Mouse (Mus musculus): ENCODE data around the gene Epb41l4b. TPM values are rescaled to one million over a fixed set of nuclear protein-coding genes. Genes with fewer than 3 reads are reported as not detected.

The Epb41l4b gene
- polyA plus RNA-seq, 1 experiment from 2014 or later, result 8.4 TPM

DNA sequence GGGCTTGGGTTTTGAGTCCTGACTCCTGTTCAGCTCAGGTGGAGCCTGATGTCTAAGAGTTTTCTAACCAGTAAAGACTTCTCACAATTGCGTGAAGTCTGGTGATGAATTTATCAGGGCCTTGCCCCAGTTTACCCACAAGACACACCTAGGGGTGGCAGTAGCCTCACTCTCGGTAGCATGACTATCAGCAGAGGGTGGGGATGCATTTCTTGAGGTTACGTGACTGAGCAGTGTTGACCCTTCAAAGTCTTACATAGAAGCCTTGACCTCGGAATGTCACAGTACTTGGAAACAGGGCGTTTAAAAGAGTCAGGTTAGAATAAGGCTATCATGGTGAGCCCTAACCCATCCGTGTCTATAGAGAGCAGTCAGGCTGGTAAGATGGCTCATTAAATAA lies 23.3 kb downstream of the Epb41l4b start:
- no peak for TF ChIP-seq EP300 (IDR thresholded peaks at IDR 0.05; ENCODE audit: low read depth)
- H3K9me3 ChIP-seq (ENCODE audit: low read length), result no peaks in the 10 kb centered on the region
- DNase-seq (no peak), ATAC-seq (no peak)
- H3K36me3 ChIP-seq (replicated peaks; ENCODE audit: insufficient read depth, low read length), result no peaks in the 10 kb centered on the region
- H3K27ac ChIP-seq (ENCODE audit: low read depth), result no peak overlapping the region
- H3K27me3 ChIP-seq (ENCODE audit: insufficient read depth, low read length), result no peaks in the 10 kb centered on the region
- 79% methylated on average over 6 of the region's 6 CpGs for WGBS (ENCODE audit: insufficient replicate concordance)
- no peak overlapping the region for H3K4me2 ChIP-seq (ENCODE audit: low read depth, low read length)
- no peak overlapping the region for H3K4me3 ChIP-seq (ENCODE audit: low read depth, low read length)
- peaks cover 27% of the 10 kb centered on the region for H3K4me1 ChIP-seq (ENCODE audit: insufficient read depth)
- no peak overlapping the region for H3K9ac ChIP-seq (replicated peaks)

DNA sequence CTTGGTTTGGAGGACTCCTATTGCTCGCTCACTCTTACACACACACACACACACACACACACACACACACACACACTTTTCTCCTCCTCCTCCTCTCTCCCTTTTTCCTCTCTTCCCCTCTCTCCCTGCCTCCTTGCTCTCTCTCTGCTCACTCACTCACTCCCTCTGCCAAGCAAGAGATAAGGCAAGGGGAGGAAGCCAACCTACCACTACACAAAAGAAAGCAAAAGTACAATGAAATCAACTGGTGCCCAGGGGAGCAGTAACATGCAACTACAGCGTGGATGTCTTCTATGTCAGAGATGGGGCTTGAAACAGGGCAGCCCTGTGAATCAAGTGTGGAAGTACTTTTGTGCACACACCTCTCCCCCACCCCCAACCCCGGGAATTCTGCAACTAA lies 24.4 kb downstream of the Epb41l4b start:
- Histone ChIP-seq H3K36me3 (replicated peaks; ENCODE audit: insufficient read depth, low read length) (no peaks in the 10 kb centered on the region), H3K27me3 (ENCODE audit: insufficient read depth, low read length) (no peaks in the 10 kb centered on the region), H3K4me1 (ENCODE audit: insufficient read depth) (peaks cover 33% of the 10 kb centered on the region), H3K9ac (replicated peaks) (no peak overlapping the region), H3K4me3 (ENCODE audit: low read depth, low read length) (no peak overlapping the region), H3K4me2 (ENCODE audit: low read depth, low read length) (no peak overlapping the region), H3K27ac (ENCODE audit: low read depth) (no peak overlapping the region), H3K9me3 (ENCODE audit: low read length) (no peaks in the 10 kb centered on the region)
- no peak for ATAC-seq
- no peak for TF ChIP-seq EP300 (IDR thresholded peaks at IDR 0.05; ENCODE audit: low read depth)
- no peak for TF ChIP-seq CTCF (IDR thresholded peaks at IDR 0.05; ENCODE audit: low read depth)
- WGBS (ENCODE audit: insufficient replicate concordance), result 54% methylated on average over 3 of the region's 3 CpGs
- DNase-seq, result no peak

DNA sequence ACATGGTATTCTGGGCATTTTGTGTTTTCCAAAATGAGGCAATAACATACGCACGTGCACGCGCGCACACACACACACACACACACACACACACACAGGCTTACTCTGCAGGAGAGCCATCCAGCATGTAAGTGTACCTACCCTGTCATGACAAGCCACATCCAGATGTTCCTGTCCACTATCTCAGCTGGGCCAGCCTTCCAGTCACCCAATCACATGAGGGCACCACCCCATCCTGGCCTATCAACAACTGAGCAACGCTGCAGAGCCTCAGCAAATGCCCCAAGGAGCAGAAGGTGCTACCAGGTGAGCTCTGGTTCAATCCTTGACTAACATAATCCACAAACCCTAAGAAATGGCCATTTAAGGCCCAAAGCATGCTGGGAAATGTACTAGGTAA lies 27.0 kb downstream of the Epb41l4b start:
- Histone ChIP-seq H3K27ac (ENCODE audit: low read depth) (no peak overlapping the region), H3K36me3 (replicated peaks; ENCODE audit: insufficient read depth, low read length) (no peaks in the 10 kb centered on the region), H3K9ac (replicated peaks) (no peak overlapping the region), H3K4me3 (ENCODE audit: low read depth, low read length) (no peak overlapping the region), H3K9me3 (ENCODE audit: low read length) (no peaks in the 10 kb centered on the region), H3K27me3 (ENCODE audit: insufficient read depth, low read length) (no peaks in the 10 kb centered on the region), H3K4me1 (ENCODE audit: insufficient read depth) (peaks cover 37% of the 10 kb centered on the region), H3K4me2 (ENCODE audit: low read depth, low read length) (no peak overlapping the region)
- ATAC-seq (peak; percentile 71), DNase-seq (peak; percentile 35)
- TF ChIP-seq EP300 (IDR thresholded peaks at IDR 0.05; ENCODE audit: low read depth) (no peak), CTCF (IDR thresholded peaks at IDR 0.05; ENCODE audit: low read depth) (no peak)
- 76% methylated on average over 6 of the region's 6 CpGs for WGBS (ENCODE audit: insufficient replicate concordance)

DNA sequence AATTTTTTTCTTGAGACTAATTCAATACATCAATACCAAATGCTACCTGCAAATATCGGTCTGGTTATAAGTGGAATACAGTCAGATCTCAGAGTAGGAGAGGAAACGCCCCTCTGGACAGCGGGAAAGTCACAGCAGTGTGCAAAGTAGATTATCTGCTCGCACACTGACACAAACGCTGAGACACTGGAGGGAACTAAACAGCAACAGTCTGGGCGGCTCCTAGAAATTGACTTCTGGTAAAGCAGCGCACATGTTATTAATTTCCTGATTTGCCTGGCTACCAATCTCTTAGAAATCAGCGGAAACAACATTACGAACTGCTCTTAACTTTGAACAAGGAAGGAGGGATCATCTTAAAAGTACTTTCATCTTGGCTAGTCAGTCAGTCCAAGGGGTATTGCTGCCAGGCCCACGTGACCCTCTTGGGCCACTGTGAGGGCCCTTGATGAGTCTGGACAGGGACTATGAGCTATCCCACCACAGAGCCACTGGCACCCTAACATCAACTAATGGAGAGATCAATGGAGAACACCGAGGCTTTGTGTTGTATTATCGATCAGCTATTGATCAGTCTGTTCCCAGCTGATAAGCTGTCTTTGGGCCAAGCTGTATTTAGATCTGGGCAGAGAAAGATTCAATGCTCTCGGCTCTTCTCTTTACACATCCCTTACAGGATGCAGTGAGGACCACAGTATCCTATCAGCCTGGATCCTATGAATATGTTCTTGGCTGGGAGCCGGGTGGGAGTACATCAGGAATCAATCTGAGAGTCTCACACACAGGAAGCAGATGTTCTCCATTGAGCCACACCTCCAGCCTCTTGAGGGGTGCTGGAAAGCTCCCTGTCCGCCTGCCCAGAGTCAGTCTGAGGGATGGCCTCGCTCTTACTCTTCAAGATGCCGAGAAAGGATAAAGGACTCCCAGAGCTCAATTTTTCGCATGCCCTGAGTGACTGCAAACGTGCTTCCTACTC lies 28.3 kb downstream of the Epb41l4b start:
- Histone ChIP-seq H3K9ac (replicated peaks) (no peak overlapping the region), H3K27ac (ENCODE audit: low read depth) (no peak overlapping the region), H3K27me3 (ENCODE audit: insufficient read depth, low read length) (no peaks in the 10 kb centered on the region), H3K36me3 (replicated peaks; ENCODE audit: insufficient read depth, low read length) (no peaks in the 10 kb centered on the region), H3K4me2 (ENCODE audit: low read depth, low read length) (no peak overlapping the region), H3K9me3 (ENCODE audit: low read length) (no peaks in the 10 kb centered on the region), H3K4me1 (ENCODE audit: insufficient read depth) (peaks cover 39% of the 10 kb centered on the region), H3K4me3 (ENCODE audit: low read depth, low read length) (no peak overlapping the region)
- no peak for ATAC-seq
- TF ChIP-seq CTCF (IDR thresholded peaks at IDR 0.05; ENCODE audit: low read depth) (no peak), EP300 (IDR thresholded peaks at IDR 0.05; ENCODE audit: low read depth) (no peak)
- no peak for DNase-seq
- 62% methylated on average over 19 of the region's 19 CpGs for WGBS (ENCODE audit: insufficient replicate concordance)

DNA sequence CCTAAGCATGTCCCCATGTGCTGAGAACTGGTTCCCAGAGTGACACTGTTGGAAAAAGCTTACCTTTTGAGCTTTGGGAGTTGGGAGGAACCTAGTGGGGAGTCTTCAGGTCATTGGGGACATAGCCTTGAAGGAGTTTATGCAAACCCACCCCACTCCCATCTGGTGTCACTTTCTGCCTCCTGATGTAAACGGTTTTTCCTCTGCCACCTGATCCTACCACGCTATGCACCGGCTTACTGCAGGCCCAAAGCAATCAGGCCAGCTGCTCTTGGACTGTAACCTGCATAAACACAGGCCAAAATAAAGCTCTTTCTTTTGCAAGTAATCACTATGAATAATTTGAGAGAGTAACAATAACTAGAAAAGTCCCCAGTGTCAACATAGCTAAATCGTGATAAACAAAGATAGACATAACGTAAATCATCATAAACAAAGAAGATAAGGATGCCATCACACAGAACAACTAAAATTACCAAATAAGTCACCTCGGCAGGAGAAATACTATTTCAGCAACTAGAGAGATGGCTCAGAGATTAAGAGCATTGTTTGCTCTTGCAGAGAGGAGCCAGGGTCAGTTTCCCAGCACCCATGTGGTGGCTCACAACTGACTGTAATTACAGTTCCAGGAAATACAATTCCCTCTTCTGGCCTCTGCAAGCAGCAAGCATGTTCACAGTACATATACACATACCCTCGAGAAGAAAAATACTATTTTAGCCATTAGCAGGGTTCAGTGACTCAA lies 29.6 kb downstream of the Epb41l4b start:
- no peak overlapping the region for H3K9ac ChIP-seq (replicated peaks)

DNA sequence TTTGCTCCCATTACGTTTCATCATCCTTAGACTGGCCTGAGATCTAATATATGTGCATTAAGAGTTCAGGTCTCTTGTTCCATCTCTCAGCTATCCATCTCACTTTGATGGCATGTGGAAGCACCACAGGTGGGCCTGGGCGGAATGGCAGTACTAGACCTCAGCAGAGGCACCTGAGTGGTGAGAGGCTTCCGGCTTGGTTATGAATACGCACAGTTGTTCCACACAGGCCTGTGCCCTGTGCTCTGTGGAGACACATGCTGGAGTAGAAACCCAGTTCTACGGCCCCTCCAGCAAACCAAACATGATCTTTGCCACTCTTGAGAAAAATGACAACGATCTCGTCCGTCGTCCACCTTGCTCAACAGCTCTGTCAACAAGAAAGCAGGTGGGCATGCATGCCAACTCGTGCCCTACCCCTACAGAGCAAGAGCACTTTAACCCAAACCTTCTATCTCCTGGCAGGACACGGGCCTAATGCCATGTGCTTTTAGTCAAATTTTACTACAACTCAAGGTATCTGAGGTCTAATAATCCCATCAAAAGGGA lies 31.2 kb downstream of the Epb41l4b start:
- 59% methylated on average over 11 of the region's 11 CpGs for WGBS (ENCODE audit: insufficient replicate concordance)
- ATAC-seq (peak; percentile 71), DNase-seq (peak; percentile 48)
- Histone ChIP-seq H3K27ac (ENCODE audit: low read depth) (peak overlapping the region; percentile 64), H3K4me2 (ENCODE audit: low read depth, low read length) (no peak overlapping the region), H3K9me3 (ENCODE audit: low read length) (no peaks in the 10 kb centered on the region), H3K27me3 (ENCODE audit: insufficient read depth, low read length) (no peaks in the 10 kb centered on the region), H3K9ac (replicated peaks) (no peak overlapping the region), H3K36me3 (replicated peaks; ENCODE audit: insufficient read depth, low read length) (no peaks in the 10 kb centered on the region), H3K4me1 (ENCODE audit: insufficient read depth) (peaks cover 39% of the 10 kb centered on the region), H3K4me3 (ENCODE audit: low read depth, low read length) (no peak overlapping the region)
- TF ChIP-seq CTCF (IDR thresholded peaks at IDR 0.05; ENCODE audit: low read depth) (no peak), EP300 (IDR thresholded peaks at IDR 0.05; ENCODE audit: low read depth) (no peak)

More for the DNA sequence above, 29.6 kb downstream of the Epb41l4b start:
- Histone ChIP-seq H3K36me3 (replicated peaks; ENCODE audit: insufficient read depth, low read length) (no peaks in the 10 kb centered on the region), H3K27me3 (ENCODE audit: insufficient read depth, low read length) (no peaks in the 10 kb centered on the region), H3K9me3 (ENCODE audit: low read length) (no peaks in the 10 kb centered on the region), H3K4me2 (ENCODE audit: low read depth, low read length) (no peak overlapping the region), H3K27ac (ENCODE audit: low read depth) (peak overlapping the region; percentile 36; the same call in 1 of the 2 replicates), H3K4me3 (ENCODE audit: low read depth, low read length) (no peak overlapping the region), H3K4me1 (ENCODE audit: insufficient read depth) (peaks cover 39% of the 10 kb centered on the region)
- DNase-seq, result no peak
- TF ChIP-seq EP300 (IDR thresholded peaks at IDR 0.05; ENCODE audit: low read depth), result no peak
- no peak for TF ChIP-seq CTCF (IDR thresholded peaks at IDR 0.05; ENCODE audit: low read depth)
- WGBS (ENCODE audit: insufficient replicate concordance), result 62% methylated on average over 7 of the region's 7 CpGs
- no peak for ATAC-seq
